Mouse (Mus musculus) ES-E14 (cell line): Measurements from ENCODE around the gene Map3k5. TPM values are rescaled to one million over a fixed set of nuclear protein-coding genes. Genes with fewer than 3 reads are reported as not detected.

Experiments used
- DNase-seq: peaks from one replicate; pipeline ENCODE4 v3.0.0-alpha.2; 2013; ENCODE audit warnings: low read depth, low spot score
- H3K27ac ChIP-seq: 2 replicates; pipeline ENCODE4 v1.5.1; 2012; ENCODE audit warnings: low read depth, mild to moderate bottlenecking, low read length, moderate library complexity, mixed read lengths; ENCODE audit not compliant: poor library complexity, insufficient read depth, severe bottlenecking
- H3K36me3 ChIP-seq: 2 replicates; pipeline ENCODE4 v1.6.1; 2012; ENCODE audit warnings: mild to moderate bottlenecking, low read length, moderate library complexity, mixed read lengths; ENCODE audit not compliant: control insufficient read depth, poor library complexity, insufficient read depth, severe bottlenecking
- H3K4me1 ChIP-seq, 2 experiments: fragments of 150-350 bp in 1 of 2; sonication (generic) in 1 of 2; 2 replicates each; pipeline ENCODE4 v1.6.1; 2012; ENCODE audit warnings: low read length in 2 of 2, mild to moderate bottlenecking in 1 of 2, mixed read lengths in 1 of 2; ENCODE audit not compliant: control insufficient read depth in 2 of 2, insufficient read depth in 2 of 2, poor library complexity in 1 of 2
- H3K4me3 ChIP-seq, 2 experiments: fragments of 150-350 bp in 1 of 2; sonication (generic) in 1 of 2; 2 replicates each; pipeline ENCODE4 v1.5.1; 2012; ENCODE audit warnings: low read length in 2 of 2, low read depth in 1 of 2, mild to moderate bottlenecking in 1 of 2, mixed read lengths in 1 of 2; ENCODE audit not compliant: insufficient read depth in 1 of 2, poor library complexity in 1 of 2, severe bottlenecking in 1 of 2
- H3K9ac ChIP-seq: 2 replicates; pipeline ENCODE4 v1.6.1; 2012; ENCODE audit warnings: low read depth, mild to moderate bottlenecking, low read length, mixed read lengths; ENCODE audit not compliant: poor library complexity, insufficient read depth, severe bottlenecking
- H3K9me3 ChIP-seq: fragments of 150-350 bp; sonication (generic); 2 replicates; pipeline ENCODE4 v1.6.1; 2012; ENCODE audit warnings: low read depth, mild to moderate bottlenecking, low read length; ENCODE audit not compliant: control insufficient read depth, insufficient read depth
- CHD2 ChIP-seq: IDR thresholded peaks from 2 replicates; pipeline ENCODE4 v1.6.1; 2014; ENCODE audit warnings: mild to moderate bottlenecking, low read depth, low read length, inconsistent platforms
- HCFC1 ChIP-seq: IDR thresholded peaks from 2 replicates; pipeline ENCODE4 v1.6.1; 2012; ENCODE audit warnings: low read length, inconsistent platforms, borderline replicate concordance; ENCODE audit not compliant: insufficient read depth
- MAFK ChIP-seq: IDR thresholded peaks from 2 replicates; pipeline ENCODE4 v1.6.1; 2014; ENCODE audit warnings: mild to moderate bottlenecking, low read depth, low read length, inconsistent platforms; ENCODE audit not compliant: insufficient read depth
- ZC3H11A ChIP-seq: IDR thresholded peaks from 2 replicates; pipeline ENCODE4 v1.6.1; 2012; ENCODE audit warnings: low read depth, mild to moderate bottlenecking, inconsistent platforms, low read length, borderline replicate concordance
- ZNF384 ChIP-seq: IDR thresholded peaks from 2 replicates; pipeline ENCODE4 v1.6.1; 2012; ENCODE audit warnings: low read depth, low read length, inconsistent platforms
- in situ Hi-C, 2 experiments: fragments of 600-800 bp; cut with MboI; formaldehyde crosslinking; loops; one replicate each; pipeline ENCODE4 v1.15.1; 2025; ENCODE audit warnings: low sequenced_read_pairs in 2 of 2, inconsistent platforms in 1 of 2; ENCODE audit not compliant: unreplicated experiment in 2 of 2
- total RNA-seq: library from RNA; depleted of rRNA; stranded (reverse); fragments of 300-350 nt; gene quantifications from 2 replicates; pipeline ENCODE4 v1.2.3, GENCODE M21; 2012

The Map3k5 gene
- total RNA-seq, 1 experiment: 4.7 TPM

DNA sequence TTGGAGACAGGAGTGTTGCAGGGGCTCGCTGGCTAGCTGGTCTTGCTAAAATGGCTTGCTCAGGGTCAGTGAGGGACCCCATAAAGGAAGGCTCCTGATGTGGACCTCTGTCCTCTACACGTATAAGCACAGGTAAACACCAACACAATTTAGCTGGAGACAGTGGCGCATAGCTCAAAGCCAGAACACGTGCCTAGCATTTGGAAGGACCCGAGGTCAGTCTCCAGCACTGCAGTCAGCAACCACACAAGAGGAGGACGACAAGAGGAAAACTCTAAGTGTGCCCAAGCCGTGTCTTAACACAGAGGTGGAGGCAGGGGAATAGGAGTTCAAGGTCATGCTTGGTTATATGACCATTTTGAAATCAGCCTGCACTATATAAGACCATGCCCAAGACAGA, 5.9 kb downstream of the Map3k5 start:
- Histone ChIP-seq H3K27ac (no peak overlapping the region), H3K4me3 (no peak overlapping the region), H3K4me1 (no peaks in the 10 kb centered on the region), H3K36me3 (no peaks in the 10 kb centered on the region), H3K9ac (no peak overlapping the region), H3K9me3 (no peaks in the 10 kb centered on the region)
- TF ChIP-seq ZNF384 (no peak), MAFK (no peak), ZC3H11A (no peak), HCFC1 (no peak)
- DNase-seq: no peak
- in situ Hi-C loops: no loop called here

- Histone ChIP-seq H3K9me3 (no peaks in the 10 kb centered on the region), H3K4me3 (no peak overlapping the region), H3K9ac (no peak overlapping the region), H3K27ac (no peak overlapping the region), H3K36me3 (no peaks in the 10 kb centered on the region), H3K4me1 (no peaks in the 10 kb centered on the region)
- no peak for DNase-seq
- TF ChIP-seq CHD2 (no peak), MAFK (no peak), ZNF384 (no peak), HCFC1 (no peak), ZC3H11A (no peak)
- in situ Hi-C loops: no loop called here
These were observed 6.4 kb downstream of the Map3k5 start for GRCm38 (mm10) chr10:19940626-19941025.

- no peaks in the 10 kb centered on the region for H3K4me1 ChIP-seq
- in situ Hi-C loops: no loop called here
- no peak overlapping the region for H3K27ac ChIP-seq
- H3K4me3 ChIP-seq: no peak overlapping the region
- no peak overlapping the region for H3K9ac ChIP-seq
- no peaks in the 10 kb centered on the region for H3K9me3 ChIP-seq
- TF ChIP-seq MAFK: no peak
- no peak for TF ChIP-seq ZC3H11A
- TF ChIP-seq CHD2: no peak
- no peak for TF ChIP-seq ZNF384
- no peak for TF ChIP-seq HCFC1
- DNase-seq: no peak
- H3K36me3 ChIP-seq: no peaks in the 10 kb centered on the region
These were observed 6.8 kb downstream of the Map3k5 start for GRCm38 (mm10) chr10:19941063-19941462.

DNA sequence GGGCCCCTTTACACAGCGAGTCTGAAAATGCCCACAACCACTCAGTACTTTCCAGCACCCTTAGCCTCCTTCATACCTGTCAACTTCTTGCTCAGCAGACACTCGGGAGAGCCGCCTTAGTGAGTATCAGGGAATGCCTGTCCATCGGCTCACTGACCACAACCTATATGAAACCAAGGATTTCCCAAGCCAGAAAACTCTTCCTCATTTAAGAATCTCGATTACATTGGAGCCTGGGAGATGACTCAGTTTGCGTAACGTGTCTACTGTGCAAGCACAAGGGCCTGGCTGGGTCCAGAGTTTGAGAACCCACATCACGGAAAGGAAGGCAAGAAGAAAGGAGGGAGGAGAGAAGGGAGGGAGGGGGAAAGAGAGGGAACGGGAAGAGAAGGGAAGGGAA, 7.6 kb downstream of the Map3k5 start:
- DNase-seq: no peak

DNA sequence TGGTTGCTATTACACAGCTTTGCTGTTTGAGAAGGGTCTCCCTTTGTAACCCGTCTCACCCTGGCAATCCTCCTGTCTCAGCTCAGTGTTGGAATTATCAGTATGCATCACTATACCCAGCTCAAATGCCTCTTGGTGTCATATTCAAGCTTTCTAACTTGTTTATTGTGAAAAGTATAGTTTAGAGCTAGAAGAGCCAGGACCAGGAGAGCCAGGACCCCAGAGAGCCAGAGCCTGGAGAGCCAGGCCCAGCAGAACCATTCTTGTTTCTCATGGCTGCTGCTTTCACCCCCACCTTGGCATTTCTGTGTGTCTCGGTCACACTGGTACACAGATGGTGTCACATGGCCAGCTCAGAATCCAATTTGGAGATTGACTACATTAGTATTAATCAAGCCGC, 8.3 kb downstream of the Map3k5 start:
- in situ Hi-C loops: no loop called here
- TF ChIP-seq ZNF384 (no peak), HCFC1 (no peak), MAFK (no peak), CHD2 (no peak), ZC3H11A (no peak)
- H3K9ac ChIP-seq: no peak overlapping the region
- no peaks in the 10 kb centered on the region for H3K4me1 ChIP-seq
- no peak for DNase-seq
- no peak overlapping the region for H3K27ac ChIP-seq
- H3K9me3 ChIP-seq: no peaks in the 10 kb centered on the region
- H3K36me3 ChIP-seq: no peaks in the 10 kb centered on the region
- H3K4me3 ChIP-seq: no peak overlapping the region

More for the DNA sequence above, 7.6 kb downstream of the Map3k5 start:
- Histone ChIP-seq H3K27ac (no peak overlapping the region), H3K36me3 (no peaks in the 10 kb centered on the region), H3K4me1 (no peaks in the 10 kb centered on the region), H3K9ac (no peak overlapping the region), H3K9me3 (no peaks in the 10 kb centered on the region), H3K4me3 (no peak overlapping the region)
- in situ Hi-C loops: no loop called here
- TF ChIP-seq HCFC1: no peak
- no peak for TF ChIP-seq CHD2
- TF ChIP-seq ZNF384: no peak
- no peak for TF ChIP-seq MAFK
- no peak for TF ChIP-seq ZC3H11A
